Mouse (Mus musculus) heart, adult 18-20 months (tissue): ENCODE measurements around the gene Crbn. TPM values are rescaled to one million over a fixed set of nuclear protein-coding genes. Genes with fewer than 3 reads are reported as not detected.

Experiments used
- DNase-seq, 2 experiments: peaks; one replicate each; pipeline ENCODE4 v3.0.0; 2021 to 2022; ENCODE audit warnings: mixed read lengths in 1 of 2
- long read RNA-seq, 2 experiments: library from polyadenylated mRNA; stranded (forward); transcript quantifications; one replicate each; pipeline ENCODE4 v2.0.0; 2021
- total RNA-seq, 2 experiments: library from RNA; stranded (reverse); gene quantifications; 2 replicates each; pipeline ENCODE4 v1.2.3; 2021

The Crbn gene
- 10 to 100 TPM; 45.3 to 61.8 TPM for total RNA-seq
- long read RNA-seq, experiment 1, transcript Crbn-202 (11 exons, 2,084 nt): major isoform, 25 of 34 reads
- long read RNA-seq, experiment 1, transcript Crbn-201 (11 exons, 2,072 nt): minor isoform, 8 of 34 reads
- long read RNA-seq, experiment 1, partial matches to known transcripts: 0 of 34 reads
- long read RNA-seq, experiment 1, other reads (novel, unspliced or antisense): 1 of 34 reads
- long read RNA-seq, experiment 2, transcript Crbn-202 (11 exons, 2,084 nt): major isoform, 11 of 19 reads
- long read RNA-seq, experiment 2, partial matches to known transcripts: 2 of 19 reads
- long read RNA-seq, experiment 2, other reads (novel, unspliced or antisense): 3 of 19 reads

DNA sequence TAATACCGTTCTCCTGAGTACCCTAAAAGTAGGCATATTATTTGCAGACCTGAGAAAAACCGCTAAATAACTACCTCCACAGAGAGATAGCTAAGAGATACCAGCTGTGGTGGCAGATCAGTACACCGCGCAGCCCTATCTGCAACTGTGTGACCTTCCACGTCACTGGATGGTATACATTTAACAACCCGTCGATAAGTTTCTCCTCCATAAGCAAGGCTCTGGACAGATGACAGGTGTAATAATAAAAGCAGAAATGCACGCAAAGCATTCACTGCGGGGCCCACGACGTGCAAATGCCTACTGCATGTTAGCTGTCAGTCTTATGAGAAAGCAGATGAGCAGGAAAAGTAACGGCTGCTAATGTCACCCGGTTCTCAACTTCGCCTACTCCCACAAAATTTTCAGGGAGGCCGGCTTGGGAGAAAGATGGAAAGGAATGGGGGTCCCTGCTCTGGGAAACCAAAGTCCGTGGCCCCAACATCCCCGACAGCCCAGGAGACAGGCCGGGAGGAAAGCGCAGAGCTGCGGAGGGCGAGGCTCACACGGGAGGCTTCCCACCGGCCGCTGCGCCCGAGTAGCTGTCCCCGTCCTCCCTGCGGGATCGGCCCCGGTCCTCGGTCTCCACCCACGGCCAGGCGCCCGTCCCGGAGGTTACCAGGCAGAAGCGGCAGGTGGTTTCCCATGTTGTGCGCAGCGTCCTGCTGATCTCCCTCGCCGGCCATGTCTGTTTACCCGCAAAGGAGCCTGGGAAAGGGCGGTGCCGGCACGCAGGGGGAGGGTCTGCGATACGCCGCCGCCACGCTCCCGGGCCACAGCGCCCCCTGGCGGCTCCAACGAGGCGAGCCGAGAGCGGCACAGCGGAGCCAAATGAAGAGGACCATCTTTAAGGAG lies at the start of gene Crbn:
Crbn (minus strand) TSS at position 745 of the 894 bp plus-strand sequence.
- DNase-seq: peak; percentile 92 to 96

DNA sequence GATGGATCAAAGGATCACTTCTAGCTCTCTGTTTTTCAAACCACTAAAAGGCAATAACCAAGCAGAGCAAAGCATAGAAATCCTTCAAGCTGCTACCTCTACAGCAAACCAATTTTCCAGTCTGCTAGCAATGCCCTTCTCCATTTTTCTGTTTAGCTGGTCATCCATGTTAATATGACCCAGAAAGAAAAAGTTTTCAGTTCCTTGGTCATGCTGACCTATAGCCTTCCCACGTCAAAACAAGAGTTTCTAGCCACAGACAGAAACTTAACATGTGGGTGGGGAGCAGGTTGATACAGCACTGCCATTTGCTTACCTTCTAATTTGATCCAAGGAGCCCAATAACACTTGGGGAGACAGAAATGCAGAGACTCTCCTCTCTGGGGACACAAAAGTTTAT lies 40.3 kb upstream of the Crbn start:
- no peak for DNase-seq

DNA sequence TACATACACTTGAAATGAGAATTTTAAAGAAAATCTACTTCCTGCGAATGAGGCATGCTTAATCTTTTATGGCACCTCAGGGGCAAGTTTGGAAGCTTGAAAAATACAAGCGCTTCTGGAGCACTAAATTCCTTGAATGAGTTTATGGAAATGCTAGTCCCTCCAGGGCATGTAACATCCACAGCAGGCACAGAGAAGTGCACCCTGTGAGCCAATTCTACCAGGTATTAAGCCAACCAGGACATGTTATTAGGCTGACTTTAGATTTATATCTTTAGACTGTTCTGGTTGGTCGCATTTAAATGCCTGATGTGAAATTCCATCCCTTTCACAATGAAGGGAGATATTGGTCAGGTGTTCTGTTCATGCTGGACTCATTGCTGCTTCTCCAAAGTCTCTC lies 38.2 kb upstream of the Crbn start:
- no peak for DNase-seq

DNA sequence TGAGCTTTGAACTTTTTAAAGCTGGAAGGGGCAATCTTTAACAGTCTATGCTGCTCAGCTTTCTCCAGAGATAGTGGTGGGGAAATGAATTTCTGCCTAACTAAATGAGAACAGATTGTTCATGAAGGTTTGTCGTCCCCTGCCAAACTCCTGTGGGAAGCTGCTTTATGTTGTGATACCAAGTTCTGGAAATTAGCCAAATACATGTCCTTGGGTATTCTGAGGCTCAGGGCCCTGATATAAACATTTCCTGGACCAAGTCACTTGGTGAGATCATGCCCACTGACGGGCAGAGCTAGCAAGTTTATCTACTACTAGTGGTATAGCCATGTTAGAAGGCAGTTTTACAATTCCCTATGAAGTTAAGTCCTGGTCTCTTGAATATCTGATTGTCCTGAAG lies 35.4 kb upstream of the Crbn start:
- DNase-seq: no peak

DNA sequence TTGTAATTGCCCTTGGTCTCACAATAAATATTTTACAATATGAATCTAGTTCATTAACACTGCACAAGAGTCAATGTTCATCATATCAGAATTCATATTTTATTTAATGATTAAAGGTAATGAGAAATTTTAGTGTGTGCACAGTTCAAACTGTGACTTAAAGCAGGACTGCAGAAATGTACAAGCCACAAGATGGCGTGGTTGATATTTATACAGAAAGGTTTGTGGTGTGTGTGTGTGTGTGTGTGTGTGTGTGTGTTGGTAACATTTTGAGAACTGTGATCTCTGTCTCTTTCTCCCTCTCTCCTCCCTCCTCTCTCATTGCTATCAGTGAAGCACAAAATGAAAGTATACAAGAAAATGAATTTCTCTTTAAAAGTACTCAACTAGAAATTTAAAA lies 22.5 kb upstream of the Crbn start:
- DNase-seq: no peak

DNA sequence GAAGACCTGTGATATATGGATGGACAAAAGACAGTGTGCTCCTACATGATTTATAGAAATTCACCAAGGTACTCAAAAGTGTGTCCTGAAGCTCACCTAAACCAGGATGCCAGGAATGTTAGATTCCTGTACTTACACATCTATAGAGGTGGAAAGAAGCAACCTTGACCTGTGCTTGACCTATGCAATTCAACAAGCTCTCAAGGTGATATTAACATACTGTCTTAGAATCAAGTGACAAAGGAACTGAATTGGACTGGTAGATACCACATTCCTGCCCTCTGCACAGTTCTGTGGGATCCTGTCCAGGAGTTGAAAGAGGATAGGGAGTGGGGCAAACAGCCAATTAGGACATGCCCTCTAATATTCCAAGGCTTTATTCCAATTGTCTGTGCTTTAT lies 20.7 kb upstream of the Crbn start:
- peak; percentile 16 to 40 for DNase-seq

DNA sequence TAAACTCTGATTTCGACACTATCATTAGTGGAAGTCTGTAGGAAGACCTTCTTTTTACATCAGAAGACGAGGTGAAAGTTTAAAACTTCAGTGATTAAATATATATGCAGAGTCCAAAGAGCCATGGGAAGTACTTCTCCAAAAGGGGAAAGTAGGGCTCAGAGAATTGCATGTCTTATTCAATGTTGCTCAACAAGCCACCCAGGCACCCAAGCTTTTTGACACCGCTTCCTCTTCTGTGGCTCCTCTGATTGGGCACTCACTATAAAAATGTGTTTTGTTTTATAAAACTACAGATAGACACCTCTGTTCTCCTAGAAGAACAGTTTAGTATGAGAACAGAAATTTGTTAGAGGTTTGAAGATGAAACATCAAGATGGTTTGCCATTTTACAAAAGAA lies 20.0 kb upstream of the Crbn start:
- DNase-seq: no peak

DNA sequence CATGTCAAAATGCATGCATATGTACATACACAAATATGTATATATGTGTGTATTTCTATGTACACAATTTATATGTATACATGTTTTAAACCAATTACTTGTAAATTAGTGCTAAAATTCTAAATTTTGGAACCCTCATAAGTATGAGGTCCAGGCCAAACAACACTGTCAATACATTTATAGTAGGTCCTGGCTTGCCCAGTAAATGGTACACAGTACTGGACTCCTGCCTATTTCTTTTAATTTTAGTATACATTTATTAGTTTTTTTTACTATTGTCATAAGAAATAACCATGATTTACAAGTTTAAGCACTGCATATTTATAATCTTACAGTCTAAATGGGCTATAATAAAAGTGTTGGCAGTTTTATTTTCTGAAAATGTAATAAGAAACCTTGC lies 19.4 kb upstream of the Crbn start:
- no peak for DNase-seq

DNA sequence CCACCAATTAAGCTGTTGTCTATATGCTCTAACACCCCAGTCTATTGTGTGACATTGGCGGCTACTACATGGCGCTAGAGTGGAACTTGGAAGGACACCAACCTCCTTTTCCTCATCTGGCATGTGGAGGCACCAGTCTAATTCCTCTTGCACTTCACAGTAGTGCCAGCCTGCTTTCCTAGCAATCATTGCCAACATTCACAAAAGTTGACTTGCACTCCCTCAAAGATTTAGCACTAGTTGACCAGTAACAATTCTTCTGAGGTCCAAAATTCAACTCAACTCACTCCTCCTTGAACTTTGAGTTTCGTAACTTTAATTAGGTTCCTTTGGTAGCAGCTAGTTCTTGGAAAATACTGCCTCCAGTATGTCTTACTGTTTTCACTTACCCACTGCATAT lies 10.8 kb upstream of the Crbn start:
- no peak for DNase-seq

DNA sequence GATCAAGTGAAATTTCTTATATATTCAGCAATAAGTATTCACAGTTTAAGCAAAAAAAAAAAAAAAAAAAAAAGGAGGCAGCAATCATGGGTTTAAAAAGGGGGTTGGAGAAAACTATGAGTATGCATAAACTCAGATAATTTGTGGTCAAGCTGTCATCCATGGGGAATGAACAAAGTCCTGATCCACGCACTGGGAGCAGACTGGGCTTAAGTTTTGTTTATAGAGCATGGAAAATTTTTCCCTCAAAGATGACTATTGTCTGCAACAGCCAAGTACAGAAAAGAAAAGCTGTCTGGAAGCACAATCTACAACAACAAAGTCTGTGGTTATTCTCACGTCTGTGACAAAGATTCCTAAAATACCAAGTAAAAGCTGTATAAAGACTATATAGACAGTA lies 9.3 kb upstream of the Crbn start:
- DNase-seq: no peak

DNA sequence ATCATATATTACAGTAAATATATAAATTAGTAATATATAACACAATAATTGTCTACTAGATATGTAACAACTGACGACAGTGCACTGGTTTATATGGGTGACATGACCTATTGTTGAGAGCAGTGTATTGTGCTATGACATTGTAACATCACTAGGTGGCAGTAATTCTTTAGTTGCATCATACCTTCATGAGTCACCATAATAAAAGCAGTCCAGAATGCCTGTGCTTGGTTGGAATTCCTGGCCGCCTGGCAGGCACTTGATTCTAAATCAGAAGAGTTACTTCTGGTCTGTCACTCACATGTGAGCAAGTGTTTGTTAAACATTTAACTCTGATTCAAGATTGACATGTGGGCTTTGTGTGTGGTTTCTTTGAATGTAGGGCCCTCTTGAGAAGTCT lies 5.0 kb upstream of the Crbn start:
- DNase-seq: peak; percentile 17 to 23

DNA sequence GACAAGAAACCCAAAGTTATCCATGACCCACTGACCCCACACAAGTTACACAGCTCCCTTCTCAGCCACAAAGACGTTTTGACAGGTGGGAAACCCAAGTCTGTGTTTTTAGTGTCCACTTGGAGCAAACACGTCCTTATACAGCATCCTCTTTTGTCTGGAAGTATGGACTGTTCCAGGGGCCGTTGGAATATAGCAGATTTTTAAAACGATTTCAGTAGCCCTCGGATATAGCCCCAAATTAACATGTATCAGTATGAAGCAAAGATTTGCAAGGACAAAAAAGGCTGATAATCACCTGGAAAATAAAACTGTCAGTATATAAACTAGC lies 315 bp upstream of the Crbn start:
- no peak for DNase-seq

DNA sequence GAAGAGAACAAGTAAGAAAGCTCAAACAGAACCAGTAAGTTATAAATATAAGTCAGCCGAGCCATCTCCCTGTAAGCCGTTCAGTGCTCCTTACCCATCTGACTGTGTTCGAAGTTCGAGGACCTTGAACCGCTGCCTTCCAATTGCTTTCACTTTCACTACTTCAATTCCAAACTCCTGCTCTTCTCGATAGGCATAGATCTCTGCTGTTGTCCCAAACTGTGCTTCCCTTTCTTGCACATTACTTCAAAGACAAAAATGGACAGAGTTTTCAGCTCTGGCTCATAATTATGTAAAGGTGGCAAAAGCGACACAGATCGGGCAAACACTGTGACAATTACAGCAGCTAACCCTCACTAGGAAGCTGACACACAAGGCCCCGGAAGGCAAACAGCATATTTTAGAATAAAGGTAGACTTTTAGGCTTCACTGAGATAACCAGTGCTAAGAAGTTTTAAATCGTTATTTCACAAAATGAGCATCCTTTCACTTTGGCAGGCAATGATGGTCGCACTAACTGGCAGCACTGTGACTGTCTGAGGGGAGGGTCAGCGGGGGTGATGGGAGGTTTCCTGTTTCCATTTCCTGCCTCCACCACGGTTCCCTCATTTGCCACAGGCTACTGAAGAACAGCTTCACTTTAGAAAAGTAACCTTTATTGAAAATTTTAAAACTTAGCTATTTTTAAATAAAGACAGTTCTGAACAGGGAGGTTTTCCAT lies 5.6 kb downstream of the Crbn start:
- DNase-seq: no peak

DNA sequence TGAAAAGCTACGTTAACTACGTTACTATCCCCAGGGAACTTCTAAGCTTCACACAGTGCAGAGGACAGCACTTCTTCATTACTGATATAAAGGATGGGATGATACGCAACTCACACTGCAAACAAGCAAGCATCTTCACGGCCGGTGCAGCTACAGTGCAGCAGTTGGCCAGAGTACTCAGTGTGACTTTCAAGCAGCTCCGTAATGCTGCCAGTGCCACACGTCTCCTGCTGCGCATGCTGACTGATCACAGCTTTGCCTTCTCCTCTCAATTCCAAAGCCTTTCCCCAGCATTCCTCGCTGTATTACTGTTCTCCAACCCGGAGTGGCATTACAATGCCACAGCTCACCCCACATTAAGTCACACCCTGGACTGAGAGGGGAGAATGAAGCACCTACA lies 6.3 kb downstream of the Crbn start:
- no peak for DNase-seq

DNA sequence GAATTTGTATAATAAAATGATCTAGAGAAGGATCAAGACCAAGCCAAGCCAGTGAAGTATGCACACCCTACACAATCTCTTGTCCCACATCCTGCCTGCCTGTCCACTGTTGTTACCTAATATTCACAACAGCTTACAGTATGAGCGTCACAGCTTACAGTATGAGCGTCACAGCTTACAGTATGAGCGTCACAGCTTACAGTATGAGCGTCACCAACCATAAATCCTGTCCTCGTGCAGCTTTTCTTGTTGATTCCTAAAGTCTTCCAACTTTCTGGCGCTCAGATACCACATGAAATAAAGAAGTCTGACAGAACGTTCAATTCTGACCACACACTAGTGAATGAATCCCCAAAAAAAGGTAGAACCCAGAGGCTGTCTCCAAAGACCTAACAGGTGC lies 6.8 kb downstream of the Crbn start:
- no peak for DNase-seq

DNA sequence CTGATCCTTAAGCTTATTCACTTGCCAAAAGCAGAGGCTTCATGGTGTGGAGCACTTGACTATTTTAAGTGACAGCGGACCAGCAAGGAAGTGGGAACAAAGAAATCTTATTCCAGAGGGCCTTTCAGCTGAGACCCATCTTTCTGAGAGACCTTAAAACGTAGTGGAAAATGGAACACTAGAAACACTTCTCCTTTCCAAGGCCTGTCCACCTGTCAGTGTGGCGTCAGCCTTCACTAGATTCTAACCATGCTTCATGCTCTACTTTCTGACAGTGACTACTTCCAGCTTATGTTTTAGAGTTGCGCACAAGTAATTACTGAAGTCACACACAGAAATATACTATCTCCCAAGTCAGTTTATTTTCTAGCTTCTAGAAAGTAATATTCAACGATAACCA lies 7.4 kb downstream of the Crbn start:
- no peak for DNase-seq

DNA sequence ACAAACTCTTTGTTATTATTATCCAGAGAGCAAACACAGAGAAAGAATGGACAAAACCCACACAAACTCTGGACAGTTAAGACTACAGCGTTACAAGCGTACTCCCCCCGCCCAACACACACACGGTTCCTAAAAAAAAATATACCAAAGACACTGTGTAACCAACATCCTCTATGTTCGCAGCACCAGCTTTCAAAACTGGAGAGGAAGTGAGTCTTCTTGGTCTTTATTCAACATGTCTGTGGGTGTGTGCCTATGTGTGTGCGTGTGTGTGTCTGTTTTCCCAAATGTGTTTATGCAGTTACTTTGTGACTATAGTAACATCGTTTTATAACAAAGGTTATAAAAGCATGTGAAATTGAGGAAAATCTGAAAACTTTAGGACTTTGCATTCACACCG lies 8.4 kb downstream of the Crbn start:
- no peak for DNase-seq

DNA sequence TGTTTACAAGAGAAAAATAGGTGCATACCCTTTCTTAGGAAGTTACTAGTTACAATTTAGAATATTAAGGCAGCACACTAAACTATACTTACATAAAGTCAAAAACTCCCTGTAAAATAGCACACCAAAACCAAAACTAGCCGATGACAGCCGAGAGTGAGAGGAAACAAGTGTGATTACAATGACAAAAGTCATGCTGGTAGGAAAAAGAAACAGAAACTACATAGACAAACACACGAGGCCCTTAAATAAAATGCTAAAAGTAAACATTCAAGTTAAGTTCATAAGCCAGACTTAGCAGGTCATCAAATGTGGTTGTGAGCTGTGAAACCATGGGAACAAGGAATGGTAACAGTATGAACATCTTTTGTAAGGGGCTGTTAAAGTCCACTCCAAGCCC lies 12.7 kb downstream of the Crbn start:
- DNase-seq: no peak

DNA sequence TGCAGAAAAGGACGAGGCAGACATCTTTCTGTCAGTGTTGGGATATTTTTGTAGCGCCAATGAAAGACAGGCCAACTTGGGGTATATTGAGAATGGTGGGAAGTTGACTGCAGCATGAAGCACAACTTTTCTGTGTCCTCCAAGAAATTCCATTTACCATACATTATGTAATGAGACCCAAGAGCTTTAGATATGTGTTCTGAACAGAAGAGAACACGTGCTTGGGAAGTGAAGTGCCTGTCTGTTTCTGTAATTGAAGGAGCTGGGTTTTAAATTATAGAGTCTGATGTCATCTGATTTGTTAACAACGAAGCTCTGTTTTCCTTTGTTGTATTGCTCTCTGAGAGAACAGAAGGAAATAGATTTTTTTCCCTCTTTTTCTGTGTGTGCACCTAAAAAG lies 29.8 kb downstream of the Crbn start:
- no peak for DNase-seq

DNA sequence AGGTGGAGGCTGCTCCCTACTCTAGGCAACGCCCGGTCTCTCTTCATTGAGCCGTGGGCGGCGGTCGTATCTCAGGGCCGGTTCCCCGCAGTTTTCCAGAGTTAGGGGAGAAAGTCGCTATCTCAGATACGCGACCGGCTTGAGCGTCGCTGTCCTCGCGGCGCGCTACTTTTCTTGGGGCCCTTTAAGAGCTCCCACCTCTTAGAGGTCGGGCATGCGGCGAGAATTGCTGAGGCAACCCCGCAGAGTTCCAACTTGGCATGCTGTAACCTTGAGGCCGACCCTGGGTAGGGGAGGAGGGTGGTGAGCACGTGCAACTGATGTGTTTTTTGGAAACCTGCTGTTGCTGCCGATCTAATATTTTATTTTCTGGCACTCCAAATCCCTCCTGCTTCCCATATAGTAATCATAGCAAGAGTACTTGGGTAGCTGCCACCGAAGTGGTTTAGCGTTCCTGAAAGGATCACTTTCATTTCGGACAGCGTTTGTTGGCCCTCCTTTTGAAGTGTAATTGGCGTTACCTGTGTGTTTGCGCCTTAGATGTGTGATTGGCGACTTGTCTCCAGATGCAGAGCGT lies 30.5 kb downstream of the Crbn start:
- DNase-seq: no peak

DNA sequence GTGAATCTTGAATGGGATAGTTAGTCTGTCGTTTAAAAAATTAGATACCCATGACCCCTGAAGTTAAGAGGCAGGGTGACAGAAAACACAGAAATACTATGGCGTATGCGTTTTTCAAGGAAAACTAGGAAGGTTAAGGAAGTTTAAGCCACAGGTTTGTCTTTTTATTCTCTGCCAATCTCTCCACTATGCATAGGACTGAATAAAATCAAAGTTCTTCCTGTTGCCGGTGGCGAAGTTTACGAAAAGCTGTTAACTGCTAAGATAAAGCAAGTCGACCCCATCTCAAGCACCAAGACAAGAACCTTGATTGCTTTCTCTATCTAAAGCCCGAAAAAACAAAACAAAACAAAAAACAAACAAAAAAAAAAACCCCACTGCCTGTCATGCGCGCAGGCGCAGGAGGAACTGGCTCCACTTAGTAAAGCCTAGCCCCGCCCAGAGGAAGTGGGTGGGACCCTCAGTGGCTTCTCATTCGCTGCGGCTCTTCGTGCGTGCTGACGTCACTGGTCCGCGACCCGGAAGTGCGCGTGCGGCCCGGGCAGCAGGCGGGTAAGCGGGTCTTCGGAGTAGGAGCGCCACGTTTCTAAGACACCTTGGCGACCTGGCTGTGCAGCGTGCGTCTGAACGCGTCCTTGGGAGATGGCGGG lies 31.1 kb downstream of the Crbn start, which contains the start of gene Trnt1:
Trnt1 (plus strand) TSS at position 481 of the 650 bp plus-strand sequence.
- DNase-seq: peak; percentile 98 to 99

DNA sequence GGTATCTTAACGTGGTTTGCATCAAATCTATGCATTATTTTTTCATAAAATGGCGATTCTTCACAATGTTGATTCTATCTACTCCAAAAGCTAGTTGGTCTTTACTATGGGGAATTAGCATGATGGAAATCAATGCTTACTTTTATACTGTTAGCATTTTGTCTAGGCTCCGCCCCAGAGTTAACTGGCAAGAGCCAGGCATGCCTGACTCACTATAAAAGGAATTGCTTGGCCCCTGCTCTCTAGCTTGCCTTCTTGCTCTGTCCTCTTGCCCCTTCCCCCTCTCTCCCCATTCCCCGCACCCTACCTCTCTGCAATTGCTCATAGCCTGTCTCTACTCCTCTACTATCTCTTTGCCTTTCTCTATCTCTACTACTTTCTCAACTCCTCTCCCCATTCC lies 33.1 kb downstream of the Crbn start:
- DNase-seq: no peak
